Comparison of ENCODE assay signal across 13 mouse cellular contexts in genomic region chr15:45180173-45180572, GRCm38 (mm10).
DNase-seq lines count a peak whose midpoint lies in the region; ATAC-seq and TF ChIP-seq lines count a peak whose summit lies in the region.
"Had no signal": no experiment of that assay in that cellular context is flagged by ENCODE, and none has a peak within 500 bp of the region (broad histone marks: within the 10 kb centered on the region; RNA-seq: fewer than 3 reads in every experiment).

No protein-coding gene starts in this region.

- WGBS in kidney, embryonic 16.5 days: 33% methylated on average over 5 of the region's 5 CpGs

- H3K79me2 ChIP-seq in MEL (ENCODE audit: control insufficient read depth, insufficient read depth, low read length, poor library complexity): no peaks in the 10 kb centered on the region

- H3K27ac ChIP-seq in kidney, embryonic 16.5 days (ENCODE audit: low read length): no peak overlapping the region
- no peak overlapping the region for H3K27ac ChIP-seq in MEL (ENCODE audit: control insufficient read depth, low read depth, low read length)
- H3K27ac ChIP-seq: heart, embryonic 13.5 days; limb, embryonic 12.5 days; lung, embryonic 15.5 days had no signal

- 0 out of 2 replicates have a peak, but pooled peaks have one; percentile 49 for ATAC-seq in kidney, embryonic 16.5 days (ENCODE audit: low FRiP score, low TSS enrichment)

- H3K27me3 ChIP-seq in kidney, embryonic 16.5 days (ENCODE audit: insufficient read depth, low read length): no peaks in the 10 kb centered on the region
- no peaks in the 10 kb centered on the region for H3K27me3 ChIP-seq in MEL (ENCODE audit: control insufficient read depth in 1 of 2, insufficient read depth in 2 of 2, low read length in 2 of 2)
- H3K27me3 ChIP-seq: heart, embryonic 13.5 days; limb, embryonic 12.5 days; lung, embryonic 15.5 days had no signal

- no peaks in the 10 kb centered on the region for H3K9me3 ChIP-seq in kidney, embryonic 16.5 days (ENCODE audit: low read length)
- no peaks in the 10 kb centered on the region for H3K9me3 ChIP-seq in MEL (replicated peaks; ENCODE audit: insufficient read depth, low read length)
- H3K9me3 ChIP-seq: heart, embryonic 13.5 days; limb, embryonic 12.5 days; lung, embryonic 15.5 days had no signal

- TF ChIP-seq POLR2A in MEL (IDR thresholded peaks at IDR 0.05; ENCODE audit: control insufficient read depth in 1 of 2, insufficient read depth in 1 of 2, low read depth in 1 of 2, low read length in 2 of 2, poor library complexity in 1 of 2): no peak

- H3K4me3 ChIP-seq in kidney, embryonic 16.5 days (ENCODE audit: low read length): no peak overlapping the region
- no peak overlapping the region for H3K4me3 ChIP-seq in MEL (ENCODE audit: control insufficient read depth in 1 of 2, insufficient read depth in 1 of 2, low read depth in 2 of 2, low read length in 2 of 2)
- H3K4me3 ChIP-seq: heart, embryonic 13.5 days; limb, embryonic 12.5 days; lung, embryonic 15.5 days had no signal

- no peak for DNase-seq in kidney, adult 11 months
- DNase-seq in 3T3-L1 (ENCODE audit: low read depth, low spot score): peak; percentile 48
- DNase-seq in MEL (ENCODE audit: low read depth, low spot score): peak; percentile 6
- peak; percentile 8 for DNase-seq in embryo, embryonic 10 days (ENCODE audit: low spot score)
- DNase-seq in spleen, postnatal 36 days (ENCODE audit: low spot score in 2 of 2): no peak
- no peak for DNase-seq in spleen, postnatal 14 days (ENCODE audit: low spot score in 2 of 2)
- DNase-seq in thymus, postnatal 10 days (ENCODE audit: low spot score in 2 of 2): no peak
- DNase-seq: kidney, adult 2 months; thymus, adult 18-20 months had no signal

- no peak; the same call in 1 of the 2 replicates for TF ChIP-seq RAD21 in MEL (IDR thresholded peaks at IDR 0.05; ENCODE audit: low read depth, low read length)

- H3K4me1 ChIP-seq in kidney, embryonic 16.5 days (ENCODE audit: insufficient read depth, low read length): no peaks in the 10 kb centered on the region
- H3K4me1 ChIP-seq in MEL (ENCODE audit: control insufficient read depth in 1 of 2, insufficient read depth in 2 of 2, low read length in 2 of 2): no peaks in the 10 kb centered on the region
- H3K4me1 ChIP-seq: heart, embryonic 13.5 days; limb, embryonic 12.5 days; lung, embryonic 15.5 days had no signal

- peak in 2 of 3 experiments; percentile 9 to 26; a peak in 2 of 6 replicates for TF ChIP-seq CTCF in MEL (IDR thresholded peaks at IDR 0.05 in 2 of 3, conservative IDR thresholded peaks at IDR 0.05 in 1 of 3; ENCODE audit: control insufficient read depth in 1 of 3, insufficient read depth in 1 of 3, low read depth in 2 of 3, low read length in 3 of 3, poor library complexity in 1 of 3, severe bottlenecking in 1 of 3)

- no peak overlapping the region for H3K4me2 ChIP-seq in kidney, embryonic 16.5 days (replicated peaks; ENCODE audit: low read depth, low read length)
- H3K4me2 ChIP-seq: heart, embryonic 13.5 days; limb, embryonic 12.5 days; lung, embryonic 15.5 days had no signal

- TF ChIP-seq EP300 in MEL (IDR thresholded peaks at IDR 0.05; ENCODE audit: low read depth in 1 of 2, low read length in 2 of 2): no peak

- H3K9ac ChIP-seq in kidney, embryonic 16.5 days (replicated peaks; ENCODE audit: low read length): no peak overlapping the region
- no peak overlapping the region for H3K9ac ChIP-seq in MEL (ENCODE audit: control insufficient read depth, low read depth, low read length, poor library complexity, severe bottlenecking)
- H3K9ac ChIP-seq: heart, embryonic 13.5 days; limb, embryonic 12.5 days; lung, embryonic 15.5 days had no signal

- H3K36me3 ChIP-seq in kidney, embryonic 16.5 days (ENCODE audit: insufficient read depth, low read length): no peaks in the 10 kb centered on the region
- no peaks in the 10 kb centered on the region for H3K36me3 ChIP-seq in MEL (ENCODE audit: control insufficient read depth in 1 of 2, insufficient read depth in 2 of 2, low read length in 2 of 2)
- H3K36me3 ChIP-seq: heart, embryonic 13.5 days; limb, embryonic 12.5 days; lung, embryonic 15.5 days had no signal

TF ChIP-seq in MEL, 35 proteins besides CTCF, POLR2A, EP300 and RAD21:
- TF ChIP-seq JUND (IDR thresholded peaks at IDR 0.05; ENCODE audit: low read depth, low read length) (no peak), CHD2 (IDR thresholded peaks at IDR 0.05; ENCODE audit: low read length) (no peak), SMC3 (IDR thresholded peaks at IDR 0.05; ENCODE audit: low read depth, low read length) (peak; percentile 42), ZC3H11A (IDR thresholded peaks at IDR 0.05; ENCODE audit: low read depth, low read length) (no peak), GATA1 (IDR thresholded peaks at IDR 0.05; ENCODE audit: low read depth, low read length) (no peak), ELF1 (IDR thresholded peaks at IDR 0.05; ENCODE audit: low read depth, low read length) (no peak), ZNF384 (IDR thresholded peaks at IDR 0.05; ENCODE audit: low read depth, low read length) (no peak), E2F4 (IDR thresholded peaks at IDR 0.05; ENCODE audit: borderline replicate concordance, low read depth, low read length) (no peak)

Comparison
In these comparisons a context has a peak if more than half of its experiments do, and no peak if none do; other contexts are left out.
1. DNase-seq: peak in 3T3-L1 (single experiment), MEL (single experiment) and embryo, embryonic 10 days (single experiment); none in kidney, adult 11 months (single experiment), spleen, postnatal 36 days (0 of 2), spleen, postnatal 14 days (0 of 2) and thymus, postnatal 10 days (0 of 2).